Mouse (Mus musculus): ENCODE measurements around the gene Tmem52.
A peak's percentile ranks its signal among the peaks of the same experiment; 100 is the strongest.
"Not testable (repeated sequence)": the region's sequence is repeated elsewhere in the genome, so short reads cannot be mapped to it uniquely, and the experiment has no call there.

Gene Tmem52

DNA sequence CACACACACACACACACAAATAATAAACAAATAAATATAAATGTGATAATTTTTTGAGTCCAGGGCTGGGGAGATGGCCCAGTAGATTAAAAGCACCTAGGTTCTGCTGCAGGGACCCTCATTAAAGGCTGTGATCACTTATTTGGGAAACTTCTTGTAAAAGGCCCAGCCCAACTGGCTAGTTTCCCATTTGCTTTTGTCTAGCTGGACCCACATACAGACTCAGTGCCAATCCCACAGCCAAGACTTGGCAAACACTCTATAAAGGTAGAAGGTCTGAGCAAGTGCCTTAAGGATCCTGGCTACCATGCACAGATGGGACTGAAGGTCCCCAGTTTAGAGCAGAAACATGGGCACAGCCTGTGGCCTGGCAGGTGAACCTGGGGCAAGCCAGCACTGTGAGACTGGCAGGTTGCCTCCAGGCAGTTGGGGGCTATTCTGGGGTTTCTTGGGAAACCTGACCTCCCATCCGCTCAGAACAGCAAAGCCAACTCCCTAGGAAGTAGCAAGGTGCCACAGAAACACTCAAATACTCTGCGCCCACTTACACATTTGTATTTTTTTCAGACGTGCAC is 3.9 kb downstream of the Tmem52 start:
- no peak for DNase-seq (ENCODE audit: low spot score)

DNA sequence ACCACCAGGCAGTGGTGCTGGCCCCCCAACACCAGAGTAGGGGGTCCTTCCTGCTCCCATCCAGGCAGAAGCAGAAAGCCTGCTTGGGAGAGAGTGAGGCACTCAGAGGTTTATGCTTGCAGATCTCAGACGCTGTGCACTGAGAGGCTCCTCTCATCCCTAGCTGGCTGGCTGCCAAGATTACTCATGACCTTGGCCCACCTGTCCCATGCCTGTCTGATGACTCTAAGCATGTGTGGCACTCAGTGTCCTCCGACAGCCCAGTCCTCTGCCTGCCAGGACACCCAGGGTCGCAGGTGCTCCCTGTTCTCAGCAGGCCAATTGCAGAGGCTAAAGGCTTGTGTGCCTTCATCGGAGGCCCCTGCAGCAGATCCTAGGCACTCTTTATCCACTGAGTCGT is 4.4 kb downstream of the Tmem52 start:
- DNase-seq (ENCODE audit: low spot score), result no peak

DNA sequence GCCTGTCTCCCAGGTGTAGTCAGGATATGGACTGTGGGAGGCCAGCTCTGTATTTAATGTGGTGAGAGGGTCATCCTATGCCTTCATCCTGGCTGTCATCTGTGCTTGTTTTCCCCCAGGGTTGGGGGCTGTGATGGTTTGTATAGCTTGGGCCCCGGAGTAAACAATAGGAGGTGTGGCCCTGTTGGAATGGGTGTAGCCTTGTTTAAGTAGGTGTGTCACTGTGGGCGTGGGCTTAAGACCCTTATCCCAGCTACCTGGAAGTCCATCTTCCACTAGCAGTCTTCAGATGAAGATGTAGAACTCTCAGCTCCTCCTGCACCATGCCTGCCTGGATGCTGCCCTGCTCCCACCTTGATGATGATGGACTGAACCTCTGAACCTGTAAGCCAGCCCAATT is 4.9 kb downstream of the Tmem52 start:
- not testable (repeated sequence) for DNase-seq (ENCODE audit: low spot score)

DNA sequence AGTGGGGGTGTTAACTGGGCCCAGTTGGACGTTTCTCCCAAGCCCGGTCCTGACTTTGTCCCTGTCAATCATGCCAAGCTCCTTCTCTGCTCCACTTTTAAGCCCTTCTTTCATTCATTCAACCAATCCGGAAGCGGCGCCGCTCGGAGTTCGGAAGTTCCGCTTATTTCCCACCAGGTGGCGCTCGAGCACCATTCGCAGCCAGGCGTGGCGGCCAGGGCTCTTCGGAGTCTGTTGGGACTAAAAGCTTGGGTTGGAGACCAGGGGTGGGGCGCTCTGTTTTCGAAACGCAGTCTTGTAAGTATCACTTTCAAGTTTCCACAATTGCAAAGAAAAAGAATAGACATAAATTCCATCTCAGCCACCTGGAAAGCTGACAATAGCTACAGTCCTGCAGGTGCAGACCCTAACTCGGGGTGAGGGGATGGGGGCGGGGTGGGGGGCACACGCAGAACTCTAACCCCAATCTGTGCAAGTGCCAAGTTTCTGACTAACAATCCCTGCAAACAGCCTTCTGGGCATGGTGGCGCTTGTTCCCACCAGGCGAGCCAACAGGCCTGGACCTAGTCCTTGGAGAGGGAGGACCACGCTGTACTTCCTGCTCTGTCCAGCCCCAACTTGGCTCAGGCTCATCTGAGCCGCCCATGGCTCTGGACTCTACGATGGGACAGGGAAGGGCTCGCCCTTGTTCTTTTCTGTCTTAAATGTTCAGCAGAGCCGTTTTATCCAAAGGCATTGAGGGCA is 12.6 kb downstream of the Tmem52 start:
- peak; percentile 57 for DNase-seq (ENCODE audit: low spot score)

DNA sequence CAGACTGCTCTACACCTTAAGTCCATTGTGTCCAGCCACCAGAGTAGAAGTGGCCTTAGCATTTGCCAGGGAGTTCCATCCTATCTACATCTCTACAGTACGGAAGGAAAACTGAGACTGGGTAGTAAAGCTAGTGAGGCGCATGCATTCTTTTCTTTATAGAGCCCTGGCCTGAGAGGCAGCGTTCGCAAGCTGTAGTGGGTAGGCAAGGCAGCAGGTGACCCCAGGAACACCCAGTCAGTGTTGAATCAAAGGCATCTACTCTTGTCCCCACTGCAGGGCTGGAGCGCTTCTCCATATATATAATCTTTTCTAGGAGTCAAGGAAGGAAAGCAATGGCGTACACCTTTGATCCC is 13.2 kb downstream of the Tmem52 start:
- DNase-seq (ENCODE audit: low spot score), result no peak

DNA sequence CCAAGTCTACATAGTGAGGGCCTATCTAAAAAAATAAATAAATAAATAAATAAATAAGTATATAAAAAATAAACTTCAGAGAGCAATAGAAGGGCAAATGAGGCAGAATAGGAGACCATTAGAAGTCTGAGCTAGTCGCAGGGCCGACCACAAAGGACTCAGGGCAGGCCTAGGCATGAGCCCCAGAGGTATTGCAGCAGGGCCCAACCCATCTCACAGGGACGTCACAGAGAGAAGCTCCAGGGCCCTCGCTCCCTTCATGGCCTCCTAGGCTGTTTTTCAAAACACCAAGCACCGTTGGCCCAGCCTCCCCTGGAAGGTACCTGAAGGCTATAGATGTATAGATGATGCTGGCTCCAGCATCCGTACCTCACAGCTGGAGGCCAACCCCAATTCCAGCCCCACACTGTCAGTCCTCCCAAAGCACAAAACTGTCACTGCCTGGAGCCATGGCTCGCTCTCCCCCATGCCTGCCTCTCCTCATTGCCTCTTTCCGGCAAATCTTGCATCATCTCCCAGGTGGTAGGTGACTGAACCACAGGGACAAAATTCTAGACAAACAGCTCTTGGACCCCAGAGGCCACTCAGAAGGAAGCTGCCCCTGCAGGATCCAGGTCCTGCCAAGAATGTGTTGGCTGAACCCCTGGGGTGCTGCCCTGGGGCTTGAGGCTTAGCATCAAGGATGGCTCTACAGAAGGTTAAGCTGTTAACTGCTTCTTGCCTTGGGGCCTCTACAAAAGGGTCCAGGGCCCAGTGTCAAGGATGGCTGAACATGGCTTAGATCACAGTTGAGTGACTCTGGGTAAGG is 14.0 kb downstream of the Tmem52 start:
- DNase-seq (ENCODE audit: low spot score), result no peak

DNA sequence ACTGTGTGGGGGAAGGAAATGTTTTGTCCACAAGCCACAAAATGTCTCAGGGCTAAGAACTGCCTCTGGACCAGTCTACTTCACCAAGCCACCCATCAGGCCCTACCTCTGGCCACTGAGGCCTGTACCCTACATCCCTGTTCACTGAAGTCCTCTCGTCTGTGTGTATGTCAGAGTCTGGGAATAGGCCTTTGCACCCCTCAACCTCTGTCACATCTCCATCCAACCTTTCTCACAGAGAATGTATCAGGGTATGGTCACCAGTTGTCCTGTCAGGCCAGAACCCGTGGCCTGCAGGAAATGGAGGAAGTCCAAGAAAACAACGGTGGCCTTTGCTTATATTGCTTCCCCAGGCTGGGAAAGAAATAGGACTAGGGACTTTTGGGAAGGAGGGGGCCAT is 16.6 kb downstream of the Tmem52 start:
- no peak for DNase-seq (ENCODE audit: low spot score)

DNA sequence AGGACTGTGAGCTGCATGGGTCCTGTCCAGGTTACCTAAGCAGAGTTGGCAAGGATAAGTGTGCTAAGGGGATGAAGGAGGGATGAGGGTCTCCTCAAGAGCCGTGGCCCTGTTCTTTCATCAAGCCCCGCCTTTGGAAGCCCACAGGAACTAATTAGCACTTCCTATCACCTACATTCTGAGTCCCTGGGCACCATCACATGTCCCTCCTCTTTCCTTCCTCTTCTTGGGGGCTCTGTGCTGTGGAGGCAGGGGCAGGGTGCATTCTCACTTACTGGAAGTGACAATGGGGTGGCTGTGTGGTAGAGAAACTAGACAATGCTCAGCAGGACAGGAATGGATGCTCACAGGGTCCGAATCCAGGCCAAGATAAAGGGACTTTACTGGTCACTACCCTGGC is 18.8 kb downstream of the Tmem52 start:
- no peak for DNase-seq (ENCODE audit: low spot score)

DNA sequence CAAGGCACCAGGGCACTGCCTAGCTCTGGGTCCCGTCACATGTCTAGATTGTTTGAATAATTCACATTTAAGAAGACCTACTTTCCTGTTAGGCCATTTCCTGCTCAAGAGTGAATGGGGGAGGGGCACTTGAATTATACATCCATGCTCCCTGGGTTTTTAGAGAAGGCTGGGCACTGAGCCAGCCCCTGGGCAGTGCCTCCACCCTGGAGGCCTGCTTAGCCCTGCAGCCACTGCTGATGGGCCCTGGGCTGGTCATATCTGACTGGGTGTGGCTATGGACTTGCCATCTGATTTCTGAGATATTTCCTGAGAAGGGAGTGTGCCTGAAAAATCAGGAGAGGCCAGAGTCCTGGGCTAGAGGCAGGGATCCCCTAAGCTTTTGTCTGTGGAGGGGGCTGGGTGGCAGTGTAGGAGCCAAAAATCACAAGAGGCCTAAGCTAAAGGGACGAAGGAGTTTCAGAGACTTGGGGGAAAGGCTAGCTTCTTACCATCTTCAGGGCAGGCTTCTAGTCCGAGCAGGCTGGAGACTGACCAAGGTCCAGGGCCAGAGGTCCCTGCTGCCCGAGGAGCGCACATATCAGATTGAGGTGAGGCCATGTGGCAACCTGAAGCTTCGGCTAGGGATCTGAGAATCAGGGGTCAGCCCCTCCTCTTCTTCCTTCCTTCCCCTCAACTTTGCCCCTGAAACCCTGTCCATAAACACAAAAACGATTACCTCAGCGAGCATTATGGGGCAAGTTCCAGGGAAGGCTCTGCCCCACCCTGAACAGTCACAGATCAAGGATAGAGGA is 19.5 kb downstream of the Tmem52 start:
- DNase-seq (ENCODE audit: low spot score), result no peak

DNA sequence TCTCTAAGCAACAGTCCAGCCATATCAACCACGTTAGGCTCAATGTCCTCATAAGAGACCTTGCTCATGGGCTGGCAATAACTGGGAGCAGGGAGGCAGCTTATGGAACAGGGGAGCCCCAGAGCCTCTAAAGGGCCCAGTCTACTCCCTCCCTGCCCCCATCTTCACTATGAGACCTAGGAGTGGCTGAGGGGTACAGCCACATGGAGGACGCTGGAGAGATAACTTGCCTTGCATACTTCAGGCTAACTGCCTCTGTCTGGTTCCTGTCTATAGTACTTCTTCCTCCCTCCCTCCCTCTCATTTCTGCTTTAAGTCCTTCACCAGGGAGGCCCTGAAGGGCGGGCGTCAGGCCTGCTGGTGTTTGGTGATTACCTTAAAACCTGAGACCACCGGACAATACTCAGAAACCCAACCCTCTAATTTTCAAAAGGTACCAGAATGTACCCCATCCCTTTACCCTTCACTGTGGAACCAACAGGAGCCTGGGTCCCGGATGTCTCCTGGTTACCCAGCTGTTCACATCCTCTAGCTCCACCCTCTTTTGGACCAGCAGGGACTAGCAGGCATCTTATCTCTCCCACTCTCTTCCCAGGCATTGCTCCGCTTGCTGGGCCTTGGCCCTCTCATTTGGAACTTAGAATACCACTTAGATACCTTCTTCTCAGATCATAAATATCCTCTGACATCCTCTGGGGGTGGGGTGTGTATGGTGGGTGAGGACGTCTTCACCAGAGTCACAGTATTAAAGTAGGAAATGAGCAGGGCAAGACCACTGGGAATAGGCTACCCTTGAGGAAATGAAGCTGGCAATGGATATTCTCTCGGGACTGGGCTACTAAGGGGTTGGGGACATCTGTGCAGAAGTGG is 20.4 kb downstream of the Tmem52 start:
- DNase-seq (ENCODE audit: low spot score), result no peak

DNA sequence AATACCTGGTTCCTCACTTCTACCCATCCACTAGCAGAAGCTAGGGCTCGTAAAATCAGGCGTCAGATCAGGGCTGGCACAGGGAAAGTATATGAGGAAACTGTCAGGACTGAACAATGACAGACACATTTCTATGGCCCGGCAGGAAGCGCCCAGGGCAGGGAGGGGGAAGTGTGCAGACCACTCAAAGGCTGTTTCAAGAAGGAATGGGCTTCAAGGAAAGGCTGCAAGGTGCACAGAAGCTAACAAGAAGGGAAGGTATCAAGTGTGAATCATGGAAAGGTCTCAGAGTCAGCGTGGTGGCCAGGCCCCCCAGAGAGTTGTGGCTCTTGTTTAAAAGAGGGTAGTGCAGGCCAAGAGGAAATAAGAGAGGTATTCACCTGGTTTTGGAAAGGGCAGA is 21.5 kb downstream of the Tmem52 start:
- no peak for DNase-seq (ENCODE audit: low spot score)

DNA sequence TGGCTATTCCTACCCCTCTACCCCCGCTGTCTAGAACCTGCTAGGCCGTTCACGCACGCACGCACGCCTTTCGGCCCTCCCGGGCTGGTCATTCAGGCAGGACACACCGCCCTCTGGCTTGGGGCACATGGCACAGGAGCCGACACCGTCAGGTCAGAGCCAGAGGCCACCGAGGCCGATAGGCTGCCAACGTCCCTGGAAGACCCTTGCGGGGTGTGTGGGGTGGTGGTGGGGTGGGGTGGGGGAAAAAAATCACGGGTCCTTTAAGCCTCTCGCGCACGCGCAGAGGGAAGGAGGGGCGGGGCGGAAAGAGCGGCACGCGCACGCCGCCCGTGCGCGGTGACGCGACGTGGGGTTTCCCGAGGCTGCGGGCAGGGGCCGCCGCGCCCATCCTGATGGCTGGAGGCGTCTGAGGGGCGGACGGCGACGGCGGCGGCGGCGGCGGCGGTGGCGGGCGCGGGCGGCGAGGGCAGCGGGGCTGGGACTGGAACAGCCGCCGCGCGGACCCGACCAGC is 22.1 kb downstream of the Tmem52 start, which contains the start of gene Gnb1:
Gene Gnb1, plus strand, starts transcription at position 372 of the 515 bp plus-strand sequence.
- DNase-seq (ENCODE audit: low spot score), result peak; percentile 69

DNA sequence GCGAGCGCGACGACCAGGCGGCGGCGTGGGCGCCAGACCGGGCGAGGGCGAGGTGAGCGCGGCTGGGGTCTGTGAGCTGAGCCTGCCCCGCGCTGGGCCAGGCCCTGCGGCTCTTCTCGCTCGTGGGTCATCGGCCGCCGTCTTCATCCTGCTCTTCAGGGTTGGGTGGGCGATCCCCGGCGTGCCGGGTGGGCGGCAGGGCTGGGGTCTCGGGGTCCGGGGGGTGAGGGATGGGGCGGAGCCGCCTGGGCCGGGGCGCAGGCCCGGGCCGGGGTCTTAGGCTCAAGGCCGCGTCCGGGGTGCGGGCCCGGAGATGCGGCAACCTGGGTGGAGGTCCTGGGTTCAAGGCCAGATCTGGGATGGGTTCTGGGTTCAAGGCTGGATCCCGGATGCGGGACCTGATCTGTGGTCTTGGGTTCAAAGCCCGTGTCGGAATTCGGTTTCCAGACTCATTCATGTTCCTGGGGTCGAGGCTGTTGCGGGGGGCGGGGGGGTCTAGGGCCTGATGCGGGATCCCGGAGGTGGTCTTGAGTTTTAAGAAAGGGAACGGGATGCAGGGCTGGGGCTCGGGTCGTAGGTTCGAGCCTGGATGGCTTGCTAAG is 22.7 kb downstream of the Tmem52 start:
- no peak for DNase-seq (ENCODE audit: low spot score)

DNA sequence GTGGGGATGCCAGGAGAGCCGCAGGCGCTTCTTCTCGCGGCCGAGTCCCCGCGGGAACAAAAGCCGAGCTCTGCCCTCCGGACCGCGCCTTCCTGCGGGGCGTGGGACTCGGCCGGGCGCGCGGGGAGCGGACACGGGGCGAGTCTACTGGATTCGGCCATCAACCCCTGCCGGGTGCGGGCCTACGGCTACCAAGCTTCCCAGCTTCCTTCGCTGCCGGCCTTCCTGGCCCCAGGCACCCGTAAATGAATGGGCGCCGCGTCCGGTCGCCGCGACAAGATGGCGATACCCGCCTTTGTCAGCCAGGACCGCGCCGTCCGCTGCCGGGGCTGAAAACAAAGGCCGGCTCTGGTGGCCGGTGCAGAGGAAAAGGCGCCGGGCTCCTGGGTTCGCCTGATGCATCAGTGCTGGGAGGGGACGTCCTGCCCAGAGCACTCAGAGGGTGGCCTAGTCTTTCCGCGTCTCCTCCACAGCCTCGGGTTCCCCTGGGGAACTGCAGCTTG is 23.3 kb downstream of the Tmem52 start:
- no peak for DNase-seq (ENCODE audit: low spot score)

DNA sequence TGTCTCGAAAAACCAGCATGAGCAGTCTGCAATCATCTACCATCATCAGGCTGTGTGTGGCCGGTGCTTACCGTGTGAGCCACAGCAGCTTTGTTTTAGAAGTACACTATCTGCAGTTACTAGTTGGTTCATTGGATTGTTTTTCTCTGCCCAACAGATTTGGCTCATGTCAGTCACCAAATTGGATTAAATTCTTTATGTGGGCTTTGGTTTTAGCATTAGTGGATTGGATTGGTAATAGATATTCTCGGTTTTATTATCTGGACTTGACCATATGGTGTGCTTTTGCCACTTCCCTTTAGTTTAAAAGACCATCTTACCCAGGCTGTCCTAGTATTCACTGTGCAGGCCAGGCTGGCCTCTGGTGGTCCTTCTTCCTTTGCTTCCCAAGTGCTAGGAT is 26.0 kb downstream of the Tmem52 start:
- no peak for DNase-seq (ENCODE audit: low spot score)

DNA sequence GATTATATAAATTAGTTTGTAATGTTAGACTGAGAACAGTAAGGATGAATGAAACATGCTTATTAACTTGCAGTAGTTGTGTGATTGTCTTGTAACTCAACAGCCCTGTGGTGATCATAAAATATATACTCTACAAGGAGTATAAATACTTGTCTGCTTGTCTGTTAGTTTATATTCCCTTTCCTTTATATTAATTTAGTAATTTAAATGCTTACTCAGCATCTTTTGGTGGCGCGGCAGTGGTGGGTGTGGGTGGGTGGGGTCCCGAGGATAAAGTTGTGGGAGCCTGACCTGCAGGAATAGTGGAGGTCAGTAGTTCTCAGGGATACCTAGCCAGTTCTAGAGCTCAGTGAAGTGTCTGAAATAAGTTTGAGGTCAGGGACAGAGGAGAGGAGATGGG is 29.0 kb downstream of the Tmem52 start:
- DNase-seq (ENCODE audit: low spot score), result no peak

DNA sequence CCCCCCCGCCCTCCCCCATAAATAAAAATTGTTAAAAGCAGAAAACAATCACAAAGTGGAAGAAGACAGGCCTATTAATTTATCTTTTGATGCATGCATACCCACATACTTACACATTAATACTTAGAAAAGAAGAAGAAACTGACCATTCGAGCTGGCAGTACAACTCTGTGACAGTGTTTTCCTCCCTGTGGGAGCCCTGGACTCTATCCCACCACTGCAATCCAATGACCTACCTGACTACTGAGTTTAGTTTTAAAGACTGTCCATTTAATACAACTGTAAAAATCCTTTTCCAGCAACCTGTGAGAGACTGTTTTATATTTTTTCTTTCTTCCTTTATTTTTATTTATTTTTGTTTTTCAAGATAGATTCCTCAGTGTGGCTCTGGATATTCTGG is 32.2 kb downstream of the Tmem52 start:
- DNase-seq (ENCODE audit: low spot score), result no peak

DNA sequence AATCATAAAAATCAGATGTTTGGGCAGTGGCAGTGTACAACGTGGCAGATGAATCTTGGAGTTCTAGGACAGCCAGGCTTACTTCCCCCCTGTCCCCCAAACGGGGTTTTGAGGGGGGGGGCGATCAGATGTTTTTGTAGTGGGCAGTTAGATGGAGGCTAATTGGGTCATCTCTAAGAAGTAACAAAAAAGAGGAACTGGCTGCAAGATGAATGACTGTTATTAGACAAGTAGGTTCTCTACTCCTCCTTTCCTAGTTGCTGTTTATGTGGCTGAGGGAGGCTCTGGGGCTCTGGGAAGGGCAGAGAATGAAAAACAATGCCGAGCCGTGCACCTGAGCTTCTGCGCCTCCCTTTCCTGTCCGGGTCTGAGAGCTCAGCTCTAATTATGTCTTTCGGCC is 36.2 kb downstream of the Tmem52 start:
- DNase-seq (ENCODE audit: low spot score), result no peak

DNA sequence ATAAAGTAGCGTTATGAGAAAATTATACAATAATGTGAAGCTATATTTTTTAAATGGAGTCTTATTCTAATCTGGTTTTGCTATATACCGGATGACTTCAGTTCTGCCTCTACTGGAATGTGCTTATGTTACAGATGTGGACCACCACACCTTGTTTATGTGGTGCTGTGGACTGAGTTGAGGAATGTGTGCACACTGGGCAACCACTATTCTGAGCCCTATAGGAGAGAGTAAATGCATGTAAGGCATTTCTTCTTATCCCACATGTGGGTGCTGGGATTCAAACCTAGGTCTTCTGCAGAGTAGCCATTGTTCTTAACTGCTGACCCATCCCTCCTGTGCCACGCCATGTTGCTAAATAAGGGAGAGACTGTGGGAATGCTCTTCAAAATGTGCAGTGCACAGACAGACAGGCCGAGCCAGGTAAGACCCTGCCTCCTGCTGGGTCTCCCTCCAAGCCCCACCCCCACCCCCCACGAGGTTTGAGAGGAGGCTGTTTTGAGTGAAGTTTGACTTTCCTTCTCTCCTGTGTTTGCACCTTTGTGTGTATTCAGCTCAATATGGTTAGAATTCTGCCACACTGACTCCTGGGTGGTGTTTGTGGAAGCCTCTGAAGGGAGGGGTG is 36.9 kb downstream of the Tmem52 start:
- DNase-seq (ENCODE audit: low spot score), result no peak

DNA sequence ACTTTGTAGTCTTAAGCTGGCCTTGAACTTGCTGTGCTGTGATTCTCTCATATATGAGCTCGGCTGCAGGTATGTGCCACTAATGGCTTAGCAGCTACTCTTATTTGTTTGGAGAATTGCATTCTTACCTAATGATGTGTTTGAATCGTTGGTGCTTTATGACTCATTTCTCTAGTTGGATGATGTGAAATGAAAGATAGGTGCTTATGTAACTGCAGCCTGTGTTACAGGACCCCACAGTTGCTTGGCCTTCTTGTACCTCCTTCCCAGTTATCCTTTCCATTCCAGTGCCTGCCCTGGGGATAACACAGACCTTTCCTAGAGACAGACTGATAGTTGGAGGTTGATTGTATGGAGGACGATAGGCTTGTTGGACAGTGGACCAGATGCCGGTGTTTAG is 39.7 kb downstream of the Tmem52 start:
- DNase-seq (ENCODE audit: low spot score), result no peak
